Mouse (Mus musculus): ENCODE data around the gene Nrm. TPM values are rescaled to one million over a fixed set of nuclear protein-coding genes. Genes with fewer than 3 reads are reported as not detected.

Gene Nrm
- polyA plus RNA-seq, 1 experiment: 201 TPM

DNA sequence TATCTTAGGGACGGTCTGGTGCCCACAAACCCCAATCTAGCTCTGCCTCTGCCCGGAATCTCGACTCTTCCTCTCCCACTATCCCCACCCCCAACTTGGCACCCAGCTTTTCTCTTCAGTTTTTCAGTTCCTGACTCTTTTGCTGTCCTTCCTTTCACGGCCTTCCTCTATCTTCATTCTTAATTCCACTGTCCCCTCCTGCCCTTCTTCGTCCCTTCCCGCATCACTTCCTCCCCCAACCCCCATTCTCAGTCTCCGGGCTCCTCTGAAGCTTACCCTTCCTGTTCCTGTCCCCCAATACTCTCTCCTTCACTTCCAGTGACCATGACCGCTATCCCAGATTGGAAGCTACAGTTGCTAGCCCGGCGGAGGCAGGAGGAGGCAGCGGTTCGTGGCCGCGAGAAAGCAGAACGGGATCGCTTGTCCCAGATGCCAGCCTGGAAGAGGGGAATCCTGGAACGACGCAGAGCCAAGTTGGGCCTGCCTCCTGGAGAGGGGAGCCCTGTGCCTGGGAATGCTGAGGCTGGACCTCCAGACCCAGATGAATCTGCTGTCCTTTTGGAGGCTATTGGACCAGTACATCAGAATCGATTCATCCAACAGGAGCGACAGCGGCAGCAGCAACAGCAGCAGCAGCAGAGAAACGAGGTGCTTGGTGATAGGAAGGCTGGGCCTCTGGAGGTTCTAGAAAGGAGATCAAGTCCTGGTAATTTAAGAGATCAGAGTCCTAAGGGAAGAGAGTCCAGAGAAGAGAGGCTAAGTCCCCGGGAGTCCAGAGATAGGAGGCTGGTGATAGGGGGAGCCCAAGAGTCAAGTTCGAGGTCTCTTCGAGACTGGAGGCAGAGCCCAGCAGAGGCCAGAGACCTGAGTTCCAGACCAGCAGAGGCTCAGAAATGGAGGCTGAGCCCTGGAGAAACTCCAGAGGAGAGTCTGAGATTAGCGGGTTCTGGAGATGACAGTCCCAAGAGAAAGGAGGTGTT lies 6.1 kb downstream of the Nrm start:
- Histone ChIP-seq H3K27me3 (ENCODE audit: control insufficient read depth, insufficient read depth, low read length) (peaks cover 9% of the 10 kb centered on the region), H3K27ac (ENCODE audit: control insufficient read depth, insufficient read depth, low read depth, low read length) (peak overlapping the region; percentile 88), H3K4me1 (ENCODE audit: control insufficient read depth, insufficient read depth, low read length) (peaks cover 39% of the 10 kb centered on the region), H3K36me3 (ENCODE audit: control insufficient read depth, insufficient read depth, low read length) (no peaks in the 10 kb centered on the region), H3K4me3 (ENCODE audit: control insufficient read depth, low read depth, low read length) (peak overlapping the region; percentile 92)
- TF ChIP-seq CTCF (IDR thresholded peaks at IDR 0.05; ENCODE audit: control insufficient read depth, insufficient read depth, insufficient replicate concordance, low read depth, low read length) (no peak), POLR2A (IDR thresholded peaks at IDR 0.05; ENCODE audit: control insufficient read depth, low read depth, low read length) (no peak)

- Histone ChIP-seq H3K4me3 (ENCODE audit: control insufficient read depth, low read depth, low read length) (peak overlapping the region; percentile 92), H3K27me3 (ENCODE audit: control insufficient read depth, insufficient read depth, low read length) (peaks cover 9% of the 10 kb centered on the region), H3K4me1 (ENCODE audit: control insufficient read depth, insufficient read depth, low read length) (peaks cover 39% of the 10 kb centered on the region), H3K27ac (ENCODE audit: control insufficient read depth, insufficient read depth, low read depth, low read length) (peak overlapping the region; percentile 34; the same call in 1 of the 2 replicates), H3K36me3 (ENCODE audit: control insufficient read depth, insufficient read depth, low read length) (no peaks in the 10 kb centered on the region)
- TF ChIP-seq CTCF (IDR thresholded peaks at IDR 0.05; ENCODE audit: control insufficient read depth, insufficient read depth, insufficient replicate concordance, low read depth, low read length) (no peak), POLR2A (IDR thresholded peaks at IDR 0.05; ENCODE audit: control insufficient read depth, low read depth, low read length) (no peak)
These were observed 7.2 kb downstream of the Nrm start for GRCm38 (mm10) chr17:35868165-35868820.

DNA sequence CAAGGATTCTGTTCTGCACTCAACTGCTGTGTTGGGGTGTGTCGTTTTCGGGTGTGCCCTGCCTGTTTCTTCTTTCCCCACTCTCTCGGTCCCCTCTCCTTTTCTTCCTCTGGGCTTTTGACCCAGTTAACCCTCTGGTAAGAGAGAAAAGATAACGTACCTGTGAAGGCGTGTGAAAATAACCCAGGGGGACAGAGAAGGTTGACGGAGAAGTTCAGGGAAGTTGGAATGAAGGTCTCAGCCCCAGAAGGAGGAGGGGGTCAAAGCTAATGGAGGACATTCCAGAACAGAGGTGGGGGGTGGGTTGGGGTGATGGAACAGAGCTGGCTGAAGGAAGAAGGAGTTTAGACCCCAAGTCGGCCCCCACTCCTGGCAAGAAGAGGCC lies 7.8 kb downstream of the Nrm start:
- Histone ChIP-seq H3K27me3 (ENCODE audit: control insufficient read depth, insufficient read depth, low read length) (peaks cover 9% of the 10 kb centered on the region), H3K4me3 (ENCODE audit: control insufficient read depth, low read depth, low read length) (peak overlapping the region; percentile 66), H3K27ac (ENCODE audit: control insufficient read depth, insufficient read depth, low read depth, low read length) (no peak overlapping the region; the same call in 1 of the 2 replicates), H3K4me1 (ENCODE audit: control insufficient read depth, insufficient read depth, low read length) (peaks cover 36% of the 10 kb centered on the region), H3K36me3 (ENCODE audit: control insufficient read depth, insufficient read depth, low read length) (no peaks in the 10 kb centered on the region)
- TF ChIP-seq CTCF (IDR thresholded peaks at IDR 0.05; ENCODE audit: control insufficient read depth, insufficient read depth, insufficient replicate concordance, low read depth, low read length) (no peak), POLR2A (IDR thresholded peaks at IDR 0.05; ENCODE audit: control insufficient read depth, low read depth, low read length) (no peak)

DNA sequence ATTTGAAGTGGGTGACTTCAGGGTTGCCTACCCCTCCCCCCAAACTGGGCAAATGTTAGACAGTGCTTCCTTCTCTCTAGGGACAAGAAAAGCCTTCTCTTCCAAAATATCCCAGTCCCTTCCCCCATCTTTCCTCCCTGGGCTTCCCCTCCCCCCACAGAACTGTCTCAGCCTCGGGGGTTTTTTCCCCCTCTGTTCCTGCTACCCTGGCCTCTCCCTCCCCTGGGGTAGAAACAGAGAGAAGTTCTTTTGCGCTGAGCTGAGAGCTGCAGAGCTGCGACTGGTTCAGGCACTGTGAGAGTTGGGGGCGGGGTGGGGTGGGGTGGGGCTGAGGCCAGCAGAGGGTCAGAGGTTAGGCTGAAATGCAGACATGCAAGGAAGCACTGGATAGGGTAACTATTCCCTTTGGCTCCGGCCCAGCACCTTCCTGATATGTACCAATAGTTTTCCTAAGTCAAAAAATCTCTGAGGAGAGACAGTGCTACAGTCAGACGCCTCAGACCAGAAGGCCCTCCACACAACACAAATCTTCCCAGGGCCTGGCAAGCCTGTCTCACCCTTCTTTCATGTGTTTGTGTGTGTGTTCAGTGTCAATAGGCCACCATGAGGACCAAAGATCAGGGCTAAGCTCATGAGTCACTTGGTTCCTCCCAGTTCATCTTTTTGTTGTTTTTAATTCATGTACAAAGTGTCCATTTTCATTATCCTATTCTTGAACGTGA lies 8.4 kb downstream of the Nrm start:
- peaks cover 33% of the 10 kb centered on the region for H3K4me1 ChIP-seq (ENCODE audit: control insufficient read depth, insufficient read depth, low read length)
- peak overlapping the region; percentile 66 for H3K4me3 ChIP-seq (ENCODE audit: control insufficient read depth, low read depth, low read length)
- H3K27ac ChIP-seq (ENCODE audit: control insufficient read depth, insufficient read depth, low read depth, low read length): peak overlapping the region; percentile 32
- TF ChIP-seq POLR2A (IDR thresholded peaks at IDR 0.05; ENCODE audit: control insufficient read depth, low read depth, low read length) (no peak), CTCF (IDR thresholded peaks at IDR 0.05; ENCODE audit: control insufficient read depth, insufficient read depth, insufficient replicate concordance, low read depth, low read length) (no peak)
- peaks cover 9% of the 10 kb centered on the region for H3K27me3 ChIP-seq (ENCODE audit: control insufficient read depth, insufficient read depth, low read length)
- no peaks in the 10 kb centered on the region for H3K36me3 ChIP-seq (ENCODE audit: control insufficient read depth, insufficient read depth, low read length)

- no peak overlapping the region for H3K4me3 ChIP-seq (ENCODE audit: control insufficient read depth, low read depth, low read length)
- no peaks in the 10 kb centered on the region for H3K36me3 ChIP-seq (ENCODE audit: control insufficient read depth, insufficient read depth, low read length)
- H3K27ac ChIP-seq (ENCODE audit: control insufficient read depth, insufficient read depth, low read depth, low read length): peak overlapping the region; percentile 32; the same call in 1 of the 2 replicates
- TF ChIP-seq POLR2A (IDR thresholded peaks at IDR 0.05; ENCODE audit: control insufficient read depth, low read depth, low read length) (no peak), CTCF (IDR thresholded peaks at IDR 0.05; ENCODE audit: control insufficient read depth, insufficient read depth, insufficient replicate concordance, low read depth, low read length) (no peak)
- H3K27me3 ChIP-seq (ENCODE audit: control insufficient read depth, insufficient read depth, low read length): peaks cover 9% of the 10 kb centered on the region
- peaks cover 27% of the 10 kb centered on the region for H3K4me1 ChIP-seq (ENCODE audit: control insufficient read depth, insufficient read depth, low read length)
These were observed 9.2 kb downstream of the Nrm start for GRCm38 (mm10) chr17:35870151-35870883.

GRCm38 (mm10) chr17:35870884-35871696 lies 10.0 kb downstream of the Nrm start:
- H3K27me3 ChIP-seq (ENCODE audit: control insufficient read depth, insufficient read depth, low read length): peaks cover 5% of the 10 kb centered on the region
- no peaks in the 10 kb centered on the region for H3K36me3 ChIP-seq (ENCODE audit: control insufficient read depth, insufficient read depth, low read length)
- H3K4me3 ChIP-seq (ENCODE audit: control insufficient read depth, low read depth, low read length): no peak overlapping the region
- TF ChIP-seq CTCF (IDR thresholded peaks at IDR 0.05; ENCODE audit: control insufficient read depth, insufficient read depth, insufficient replicate concordance, low read depth, low read length): peak; percentile 36; the same call in 1 of the 2 replicates
- TF ChIP-seq POLR2A (IDR thresholded peaks at IDR 0.05; ENCODE audit: control insufficient read depth, low read depth, low read length): no peak
- no peak overlapping the region for H3K27ac ChIP-seq (ENCODE audit: control insufficient read depth, insufficient read depth, low read depth, low read length)
- peaks cover 24% of the 10 kb centered on the region for H3K4me1 ChIP-seq (ENCODE audit: control insufficient read depth, insufficient read depth, low read length)

Data from testis, adult 2 months (tissue).